Mouse (Mus musculus): Measurements from ENCODE around the gene Inhba.

DNA sequence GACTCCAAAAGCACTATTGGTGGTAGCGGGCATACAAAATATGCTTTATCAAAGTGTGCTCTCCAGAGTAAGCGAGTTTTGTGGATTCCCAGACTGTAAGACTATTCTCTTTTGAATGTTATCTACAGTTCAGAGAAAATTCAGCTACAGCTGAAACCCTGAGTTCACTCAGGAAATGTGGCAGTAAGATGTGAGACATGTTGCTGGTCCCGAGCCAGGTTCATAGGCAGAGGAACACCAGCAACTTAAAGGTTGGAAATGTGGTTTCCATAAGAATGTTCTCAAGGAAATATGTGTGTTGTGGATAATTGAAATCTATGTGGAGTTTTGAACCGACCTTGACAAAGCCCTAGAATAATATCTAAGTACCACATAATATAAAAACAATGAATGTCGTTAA lies 65.6 kb downstream of the Inhba start:
- TF ChIP-seq CTCF (IDR thresholded peaks at IDR 0.05; ENCODE audit: low read depth, low read length) (no peak), POLR2A (IDR thresholded peaks at IDR 0.05; ENCODE audit: borderline replicate concordance, low read depth, low read length) (no peak)

Data from bone marrow macrophage, adult 2 months (primary cell).